Mouse (Mus musculus) B cell, adult 62 days (primary cell): ENCODE measurements around the gene Hoxc8. TPM values are rescaled to one million over a fixed set of nuclear protein-coding genes. Genes with fewer than 3 reads are reported as not detected.

Experiments
- total RNA-seq: library from RNA; stranded (reverse); gene quantifications from 4 replicates; pipeline ENCODE4 v1.2.4, GENCODE M21; 2023

Gene Hoxc8
- not detected in 4 replicates for total RNA-seq

GRCm38 (mm10) chr15:102990461-102991397, at the start of gene Hoxc8:
Gene Hoxc8 (plus strand): TSS chr15:102990607.

GRCm38 (mm10) chr15:102954192-102955006, 36.0 kb upstream of the Hoxc8 start, which contains the start of gene Hoxc11:
Gene Hoxc11 (plus strand): TSS chr15:102954427.

GRCm38 (mm10) chr15:102966776-102967311, 23.6 kb upstream of the Hoxc8 start, which contains the start of gene Hoxc10:
Gene Hoxc10 (plus strand): TSS chr15:102966796.

GRCm38 (mm10) chr15:102967312-102967510, 23.2 kb upstream of the Hoxc8 start, which contains the start of gene Hoxc5:
Gene Hoxc5 (plus strand): TSS chr15:102967443.

GRCm38 (mm10) chr15:102976171-102976570, 14.2 kb upstream of the Hoxc8 start, which contains the start of gene Hoxc9:
Gene Hoxc9 (plus strand): TSS chr15:102976439.

GRCm38 (mm10) chr15:102997939-102998355, 7.5 kb downstream of the Hoxc8 start, which contains the start of gene Hoxc6:
Gene Hoxc6 (plus strand): TSS chr15:102998257.

GRCm38 (mm10) chr15:103018636-103019035, 28.2 kb downstream of the Hoxc8 start, which contains the start of gene Hoxc4:
Gene Hoxc4 (plus strand): TSS chr15:103018934.

Other genes with a start within 250 kb of the Hoxc8 start
- not detected in 4 replicates for gene Hoxc13, start 69.5 kb upstream of the Hoxc8 start, total RNA-seq
- gene Hoxc12, start 53.9 kb upstream of the Hoxc8 start, total RNA-seq, result not detected in 4 replicates
- not detected in 4 replicates for gene Hoxc11, start 36.2 kb upstream of the Hoxc8 start, total RNA-seq
- not detected in 4 replicates for gene Hoxc10, start 23.8 kb upstream of the Hoxc8 start, total RNA-seq
- not detected in 4 replicates for gene Hoxc5, start 23.2 kb upstream of the Hoxc8 start, total RNA-seq
- not detected in 4 replicates for gene Hoxc9, start 14.2 kb upstream of the Hoxc8 start, total RNA-seq
- not detected in 4 replicates for gene Hoxc6, start 7.7 kb downstream of the Hoxc8 start, total RNA-seq
- gene Hoxc4, start 28.3 kb downstream of the Hoxc8 start, total RNA-seq, result not detected in 4 replicates
- gene Smug1, start 176.5 kb downstream of the Hoxc8 start, total RNA-seq, result 4.7 to 8.7 TPM (median 7.1 TPM) in 4 replicates
- 32.2 to 34.6 TPM (median 33.5 TPM) in 4 replicates for gene Cbx5, start 249.2 kb downstream of the Hoxc8 start, total RNA-seq
- 575 to 644 TPM (median 612 TPM) in 4 replicates for gene Hnrnpa1, start 249.8 kb downstream of the Hoxc8 start, total RNA-seq